Mouse (Mus musculus) lung, embryonic 16.5 days (tissue): ENCODE data around the gene Prkaa1. TPM values are rescaled to one million over a fixed set of nuclear protein-coding genes. Genes with fewer than 3 reads are reported as not detected.

Experiments
- ATAC-seq: fragments of 200-750 bp; cut with Nextera tagmentation; 2 replicates; pipeline ENCODE4 v1.8.0; 2017; ENCODE audit warnings: low read depth, mild to moderate bottlenecking, moderate library complexity
- H3K27ac ChIP-seq: fragments of 300-500 bp; sonication (generic); 2 replicates; pipeline ENCODE4 v1.5.1; 2014; ENCODE audit warnings: mild to moderate bottlenecking, control low read depth, low read length
- H3K27me3 ChIP-seq: fragments of 300-500 bp; sonication (generic); 2 replicates; pipeline ENCODE4 v1.6.1; 2014; ENCODE audit warnings: low read depth, low read length, mixed read lengths; ENCODE audit not compliant: control insufficient read depth, insufficient read depth
- H3K36me3 ChIP-seq: fragments of 300-500 bp; sonication (generic); 2 replicates; pipeline ENCODE4 v1.6.1; 2014; ENCODE audit warnings: low read length; ENCODE audit not compliant: control insufficient read depth, insufficient read depth
- H3K4me1 ChIP-seq: fragments of 300-500 bp; sonication (generic); replicated peaks from 2 replicates; pipeline ENCODE4 v1.6.1; 2014; ENCODE audit warnings: low read length, mixed read lengths; ENCODE audit not compliant: control insufficient read depth, insufficient read depth
- H3K4me2 ChIP-seq: fragments of 300-500 bp; sonication (generic); 2 replicates; pipeline ENCODE4 v1.6.1; 2014; ENCODE audit warnings: low read depth, low read length, control low read depth
- H3K4me3 ChIP-seq: fragments of 300-500 bp; sonication (generic); 2 replicates; pipeline ENCODE4 v1.5.1; 2014; ENCODE audit warnings: mild to moderate bottlenecking, low read length, control low read depth
- H3K9ac ChIP-seq: fragments of 300-500 bp; sonication (generic); 2 replicates; pipeline ENCODE4 v1.6.1; 2014; ENCODE audit warnings: low read length, control low read depth
- H3K9me3 ChIP-seq: fragments of 300-500 bp; sonication (generic); 2 replicates; pipeline ENCODE4 v1.6.1; 2016; ENCODE audit warnings: low read length; ENCODE audit not compliant: control insufficient read depth
- WGBS: fragments of 180-500 bp; shearing (Covaris S2); extraction: QIAGEN DNeasy Blood & Tissue Kit; methylation state at CpG from one replicate; pipeline ENCODE4 v1.1.7; 2014; 5-methylcytosine and 5-hydroxymethylcytosine counted together
- polyA plus RNA-seq: library from polyadenylated mRNA; unstranded; fragments of >200 nt; fragmentation: Nextera tagmentation; extraction: Ambion mirVana; gene quantifications from 2 replicates; pipeline ENCODE4 v1.2.1, GENCODE M21; 2015

Prkaa1 gene
- polyA plus RNA-seq, 1 experiment from 2014 or later: 21.0 TPM

- Histone ChIP-seq H3K9ac (peak within 1 kb of the TSS; percentile 89), H3K4me1 (peaks cover 13% of the 10 kb centered on the region), H3K4me2 (peak within 1 kb of the TSS; percentile 56), H3K4me3 (peak within 1 kb of the TSS; percentile 90), H3K27me3 (no peaks in the 10 kb centered on the region), H3K9me3 (no peaks in the 10 kb centered on the region), H3K36me3 (peaks cover 4% of the 10 kb centered on the region; the same call in 1 of the 2 replicates), H3K27ac (peak within 1 kb of the TSS; percentile 94)
- WGBS: under 1% methylated on average over 55 of the region's 55 CpGs
- ATAC-seq: peak; percentile 90
Measured at GRCm38 (mm10) chr15:5185366-5186292, 42.0 kb downstream of the Prkaa1 start, which contains the start of gene Ttc33. Gene Ttc33 (plus strand): TSS chr15:5185525.

- Histone ChIP-seq H3K9me3 (no peaks in the 10 kb centered on the region), H3K27me3 (no peaks in the 10 kb centered on the region), H3K27ac (no peak overlapping the region), H3K4me2 (peak overlapping the region; percentile 56), H3K9ac (peak overlapping the region; percentile 89), H3K4me3 (peak overlapping the region; percentile 90), H3K36me3 (peaks cover 4% of the 10 kb centered on the region; the same call in 1 of the 2 replicates), H3K4me1 (peaks cover 13% of the 10 kb centered on the region)
- ATAC-seq: no peak
- WGBS: 26% methylated on average over 10 of the region's 10 CpGs
Measured at GRCm38 (mm10) chr15:5186293-5186675, 42.6 kb downstream of the Prkaa1 start.

DNA sequence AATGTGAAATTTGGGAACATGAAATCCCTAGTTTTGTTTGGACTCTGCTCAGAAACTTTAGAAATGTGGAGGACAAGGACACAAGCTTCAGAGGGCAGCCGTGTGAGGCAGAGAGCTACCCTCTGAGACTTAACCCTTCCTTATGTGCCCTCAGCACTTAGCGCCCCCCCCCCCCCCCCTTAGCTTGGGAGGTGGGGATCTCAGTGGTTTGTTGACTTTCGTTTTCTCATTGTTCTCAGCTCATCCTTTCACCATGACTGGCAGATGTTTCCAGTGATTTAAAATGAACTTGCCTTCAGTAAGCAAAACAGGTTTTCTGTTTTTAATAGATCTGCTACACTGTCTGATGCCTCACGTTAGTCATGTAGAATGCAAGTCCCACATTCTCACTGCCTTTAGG lies 43.5 kb downstream of the Prkaa1 start:
- H3K4me2 ChIP-seq: no peak overlapping the region
- no peaks in the 10 kb centered on the region for H3K27me3 ChIP-seq
- H3K4me1 ChIP-seq: peaks cover 13% of the 10 kb centered on the region
- no peak overlapping the region for H3K4me3 ChIP-seq
- no peak overlapping the region for H3K9ac ChIP-seq
- WGBS: 49% methylated on average over 3 of the region's 4 CpGs
- H3K9me3 ChIP-seq: no peaks in the 10 kb centered on the region
- no peak for ATAC-seq
- no peak overlapping the region for H3K27ac ChIP-seq
- H3K36me3 ChIP-seq: peaks cover 4% of the 10 kb centered on the region; the same call in 1 of the 2 replicates

DNA sequence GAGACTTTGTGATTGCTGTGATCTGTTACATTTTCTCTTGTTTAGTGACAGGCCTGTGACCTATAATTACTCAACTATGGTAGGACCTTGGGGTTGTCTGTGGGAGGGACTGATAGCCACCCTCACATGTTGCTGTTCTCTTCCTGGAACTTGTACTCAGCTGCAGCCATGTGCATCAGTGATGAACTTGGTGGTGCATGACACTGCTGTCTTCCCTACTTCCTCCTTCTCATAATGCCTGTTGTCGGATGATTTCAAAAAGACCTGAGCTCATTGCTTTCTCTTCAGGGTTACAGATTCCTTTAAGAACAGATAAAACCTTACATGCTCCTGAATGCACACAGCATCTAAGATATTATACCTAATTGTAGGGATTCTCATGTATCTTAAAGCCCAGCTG lies 44.4 kb downstream of the Prkaa1 start:
- ATAC-seq: no peak
- peaks cover 13% of the 10 kb centered on the region for H3K4me1 ChIP-seq
- H3K27me3 ChIP-seq: no peaks in the 10 kb centered on the region
- peaks cover 2% of the 10 kb centered on the region; the same call in 1 of the 2 replicates for H3K36me3 ChIP-seq
- no peak overlapping the region for H3K9ac ChIP-seq
- WGBS: 80% methylated on average over 1 of the region's 1 CpGs
- H3K4me2 ChIP-seq: no peak overlapping the region
- H3K9me3 ChIP-seq: no peaks in the 10 kb centered on the region
- H3K27ac ChIP-seq: no peak overlapping the region
- H3K4me3 ChIP-seq: no peak overlapping the region

DNA sequence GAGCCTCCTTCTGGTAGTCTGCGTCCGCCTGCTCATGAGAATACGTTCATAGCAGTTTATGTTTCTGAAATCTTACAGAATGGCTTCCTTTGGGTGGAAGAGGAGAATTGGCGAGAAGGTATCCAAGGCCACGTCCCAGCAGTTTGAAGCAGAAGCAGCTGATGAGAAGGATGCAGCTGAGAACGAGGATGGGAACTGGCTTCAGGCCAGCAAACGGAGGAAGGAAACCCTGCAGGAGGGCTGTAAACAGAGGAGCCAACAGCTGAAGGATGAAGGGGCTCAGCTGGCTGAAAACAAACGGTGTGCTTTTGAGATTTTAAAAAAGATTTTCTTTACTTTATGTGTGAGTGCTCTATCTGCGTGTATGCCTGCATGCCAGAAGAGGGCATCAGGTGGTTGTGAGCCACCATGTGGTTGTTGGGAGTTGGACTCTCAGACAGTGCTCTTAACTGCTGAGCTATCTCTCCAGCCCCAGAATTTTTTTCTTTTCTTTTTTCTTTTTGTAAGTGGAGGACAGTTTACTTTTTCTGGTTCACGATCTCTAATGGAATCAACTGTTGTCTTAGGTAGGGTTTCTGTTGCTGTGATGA lies 45.9 kb downstream of the Prkaa1 start:
- no peak overlapping the region for H3K9ac ChIP-seq
- H3K27me3 ChIP-seq: no peaks in the 10 kb centered on the region
- ATAC-seq: no peak
- no peaks in the 10 kb centered on the region for H3K9me3 ChIP-seq
- H3K36me3 ChIP-seq: peaks cover 2% of the 10 kb centered on the region; the same call in 1 of the 2 replicates
- H3K4me2 ChIP-seq: no peak overlapping the region
- H3K4me3 ChIP-seq: no peak overlapping the region
- 43% methylated on average over 10 of the region's 10 CpGs for WGBS
- peaks cover 10% of the 10 kb centered on the region for H3K4me1 ChIP-seq
- no peak overlapping the region for H3K27ac ChIP-seq

DNA sequence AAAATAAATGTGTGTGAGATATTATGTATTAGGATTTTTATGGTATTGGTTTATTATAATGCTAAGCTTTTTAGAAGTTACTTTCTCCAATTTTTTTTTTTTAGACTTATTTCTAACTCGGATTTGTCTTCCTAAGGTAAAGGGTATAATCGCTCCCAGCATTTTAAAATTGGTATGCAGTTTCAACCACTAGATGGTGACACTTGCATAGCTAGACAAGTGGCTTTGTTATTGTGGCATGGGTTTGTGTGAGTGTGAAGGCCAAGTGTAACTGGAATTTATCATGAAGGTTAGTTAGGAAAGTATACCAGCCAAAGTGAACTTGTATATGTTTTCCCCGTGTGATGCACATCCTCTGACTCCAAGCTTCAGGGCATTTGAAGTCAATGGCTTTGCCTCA lies 50.2 kb downstream of the Prkaa1 start:
- H3K4me3 ChIP-seq: no peak overlapping the region
- peaks cover 4% of the 10 kb centered on the region; the same call in 1 of the 2 replicates for H3K4me1 ChIP-seq
- no peaks in the 10 kb centered on the region for H3K9me3 ChIP-seq
- H3K27ac ChIP-seq: no peak overlapping the region
- H3K27me3 ChIP-seq: no peaks in the 10 kb centered on the region
- no peak overlapping the region for H3K9ac ChIP-seq
- peaks cover 2% of the 10 kb centered on the region; the same call in 1 of the 2 replicates for H3K36me3 ChIP-seq
- 61% methylated on average over 3 of the region's 3 CpGs for WGBS
- no peak overlapping the region for H3K4me2 ChIP-seq
- no peak for ATAC-seq

DNA sequence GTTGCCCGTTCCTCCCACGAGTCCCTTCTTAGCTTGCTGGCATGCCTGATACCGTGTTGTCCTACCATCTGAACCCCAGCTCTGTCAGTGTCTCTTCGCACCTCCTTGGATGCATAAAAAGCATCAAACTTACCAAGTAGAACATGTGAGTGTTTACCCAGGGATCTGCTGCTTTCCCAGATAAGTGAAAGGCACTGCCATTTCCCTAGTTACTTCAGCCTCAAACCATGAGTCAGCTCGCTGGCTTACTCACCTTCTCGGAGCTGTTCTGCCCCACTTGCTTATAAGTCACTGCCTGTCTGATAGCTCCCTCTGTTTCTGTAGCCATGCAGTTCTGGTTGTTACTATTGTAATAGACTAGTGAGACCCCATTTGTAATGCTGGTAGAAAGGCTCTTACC lies 50.8 kb downstream of the Prkaa1 start:
- Histone ChIP-seq H3K9me3 (no peaks in the 10 kb centered on the region), H3K4me1 (peaks cover 4% of the 10 kb centered on the region; the same call in 1 of the 2 replicates), H3K4me3 (no peak overlapping the region), H3K4me2 (no peak overlapping the region), H3K27me3 (no peaks in the 10 kb centered on the region), H3K36me3 (peaks cover 2% of the 10 kb centered on the region; the same call in 1 of the 2 replicates), H3K27ac (no peak overlapping the region), H3K9ac (no peak overlapping the region)
- WGBS: 90% methylated on average over 6 of the region's 6 CpGs
- ATAC-seq: no peak

DNA sequence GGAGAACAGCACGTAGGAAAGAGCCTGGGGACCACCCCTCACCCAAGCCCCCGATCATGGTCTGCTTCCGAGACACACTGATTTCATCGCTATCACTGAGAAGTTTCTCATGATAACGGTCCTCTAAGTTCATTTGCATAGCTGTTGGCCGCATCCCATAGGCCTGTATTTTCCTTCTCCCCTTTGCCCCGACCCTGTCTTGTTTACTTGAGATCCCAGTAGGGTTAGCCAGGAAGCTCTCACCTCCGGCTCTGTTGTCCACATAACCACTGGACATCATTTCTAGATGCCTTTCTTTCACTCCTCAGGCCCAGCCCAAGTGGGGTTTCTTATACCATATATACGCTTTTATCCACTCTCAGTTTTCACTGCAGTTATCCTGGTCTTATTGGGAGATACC lies 51.3 kb downstream of the Prkaa1 start:
- ATAC-seq: no peak
- Histone ChIP-seq H3K27me3 (no peaks in the 10 kb centered on the region), H3K36me3 (peaks cover 2% of the 10 kb centered on the region; the same call in 1 of the 2 replicates), H3K27ac (no peak overlapping the region), H3K4me2 (no peak overlapping the region), H3K4me3 (no peak overlapping the region), H3K9me3 (no peaks in the 10 kb centered on the region), H3K9ac (no peak overlapping the region), H3K4me1 (peaks cover 4% of the 10 kb centered on the region; the same call in 1 of the 2 replicates)
- 81% methylated on average over 9 of the region's 9 CpGs for WGBS

GRCm38 (mm10) chr15:5195987-5196514 lies 52.4 kb downstream of the Prkaa1 start:
- peaks cover 4% of the 10 kb centered on the region; the same call in 1 of the 2 replicates for H3K4me1 ChIP-seq
- no peak overlapping the region for H3K4me3 ChIP-seq
- no peak overlapping the region for H3K27ac ChIP-seq
- no peaks in the 10 kb centered on the region for H3K9me3 ChIP-seq
- no peaks in the 10 kb centered on the region for H3K27me3 ChIP-seq
- no peak for ATAC-seq
- 47% methylated on average over 4 of the region's 4 CpGs for WGBS
- no peak overlapping the region for H3K9ac ChIP-seq
- no peak overlapping the region for H3K4me2 ChIP-seq
- no peaks in the 10 kb centered on the region for H3K36me3 ChIP-seq
